Mouse (Mus musculus): Measurements from ENCODE around the gene Afg1l.

Gene Afg1l

GRCm38 (mm10) chr10:42383708-42384107, 94.7 kb downstream of the Afg1l start:
- DNase-seq (ENCODE audit: low spot score in 2 of 2) = no peak

- DNase-seq (ENCODE audit: low spot score in 2 of 2) = no peak
Measured at GRCm38 (mm10) chr10:42364216-42364615, 114.1 kb downstream of the Afg1l start.

- no peak for DNase-seq (ENCODE audit: low spot score in 2 of 2)
Measured at GRCm38 (mm10) chr10:42355980-42356379, 122.4 kb downstream of the Afg1l start.

- no peak for DNase-seq (ENCODE audit: low spot score in 2 of 2)
Measured at GRCm38 (mm10) chr10:42347986-42348385, 130.4 kb downstream of the Afg1l start.

GRCm38 (mm10) chr10:42347127-42347526, 131.2 kb downstream of the Afg1l start:
- peak; percentile 51 to 56 for DNase-seq (ENCODE audit: low spot score in 2 of 2)

- DNase-seq (ENCODE audit: low spot score in 2 of 2) = peak; percentile 39 to 44
Measured at GRCm38 (mm10) chr10:42346179-42346877, 132.0 kb downstream of the Afg1l start.

GRCm38 (mm10) chr10:42342714-42343113, 135.7 kb downstream of the Afg1l start:
- no peak for DNase-seq (ENCODE audit: low spot score in 2 of 2)

GRCm38 (mm10) chr10:42341815-42342457, 136.4 kb downstream of the Afg1l start:
- DNase-seq (ENCODE audit: low spot score in 2 of 2) = no peak

- no peak for DNase-seq (ENCODE audit: low spot score in 2 of 2)
Measured at GRCm38 (mm10) chr10:42340426-42340793, 138.0 kb downstream of the Afg1l start.

GRCm38 (mm10) chr10:42339773-42340425, 138.5 kb downstream of the Afg1l start:
- peak; percentile 63 to 64 for DNase-seq (ENCODE audit: low spot score in 2 of 2)

GRCm38 (mm10) chr10:42338456-42338855, 139.9 kb downstream of the Afg1l start:
- DNase-seq (ENCODE audit: low spot score in 2 of 2) = no peak

- peak; percentile 64 to 72 for DNase-seq (ENCODE audit: low spot score in 2 of 2)
Measured at GRCm38 (mm10) chr10:42327576-42327975, 150.8 kb downstream of the Afg1l start.

GRCm38 (mm10) chr10:42325305-42325704, 153.1 kb downstream of the Afg1l start:
- DNase-seq (ENCODE audit: low spot score in 2 of 2) = no peak

- no peak for DNase-seq (ENCODE audit: low spot score in 2 of 2)
Measured at GRCm38 (mm10) chr10:42323978-42324377, 154.4 kb downstream of the Afg1l start.

- DNase-seq (ENCODE audit: low spot score in 2 of 2) = no peak
Measured at GRCm38 (mm10) chr10:42313222-42313786, 165.1 kb downstream of the Afg1l start.

- no peak for DNase-seq (ENCODE audit: low spot score in 2 of 2)
Measured at GRCm38 (mm10) chr10:42312557-42312956, 165.8 kb downstream of the Afg1l start.

GRCm38 (mm10) chr10:42308687-42308987, 169.7 kb downstream of the Afg1l start:
- DNase-seq (ENCODE audit: low spot score in 2 of 2) = no peak

GRCm38 (mm10) chr10:42307980-42308686, 170.2 kb downstream of the Afg1l start:
- peak; percentile 87 to 92 for DNase-seq (ENCODE audit: low spot score in 2 of 2)

GRCm38 (mm10) chr10:42306422-42306821, 171.9 kb downstream of the Afg1l start:
- no peak for DNase-seq (ENCODE audit: low spot score in 2 of 2)

- no peak for DNase-seq (ENCODE audit: low spot score in 2 of 2)
Measured at GRCm38 (mm10) chr10:42300805-42301204, 177.6 kb downstream of the Afg1l start.

- no peak for DNase-seq (ENCODE audit: low spot score in 2 of 2)
Measured at GRCm38 (mm10) chr10:42299967-42300366, 178.4 kb downstream of the Afg1l start.

- DNase-seq (ENCODE audit: low spot score in 2 of 2) = no peak
Measured at GRCm38 (mm10) chr10:42299426-42299825, 178.9 kb downstream of the Afg1l start.

Measured in right cerebral cortex, postnatal 10 days (tissue).